Mouse (Mus musculus): ENCODE data around the gene Mroh3. TPM values are rescaled to one million over a fixed set of nuclear protein-coding genes. Genes with fewer than 3 reads are reported as not detected.

Mroh3 gene
- total RNA-seq, 4 experiments from 2014 or later = not detected

Other genes with a start within 250 kb of the Mroh3 start
- gene Igfn1, start 206.5 kb downstream of the Mroh3 start, total RNA-seq (2022) = under 1 TPM; 0.05 to 0.16 (median 0.10) TPM
- 10 to 100 TPM; 12.6 to 21.0 (median 17.3) TPM for gene Tmem9, start 204.7 kb downstream of the Mroh3 start, total RNA-seq (2022)
- not detected for gene Ascl5, start 162.0 kb downstream of the Mroh3 start, total RNA-seq (2022)
- gene Cacna1s, start 160.1 kb downstream of the Mroh3 start, total RNA-seq (2022) = 10 to 100 TPM; 15.3 to 19.4 (median 18.4) TPM
- gene Kif21b, start 81.4 kb downstream of the Mroh3 start, total RNA-seq (2022) = 1 to 10 TPM in 1 of 4 experiments, under 1 TPM in 3; 0.57 to 1.3 (median 0.67) TPM
- gene Inava, start 21.4 kb upstream of the Mroh3 start, total RNA-seq (2022) = not detected
- gene Gpr25, start 48.0 kb upstream of the Mroh3 start, total RNA-seq (2022) = not detected
- gene Camsap2, start 133.3 kb upstream of the Mroh3 start, total RNA-seq (2022) = 10 to 100 TPM; 17.7 to 24.0 (median 19.5) TPM
- gene Ddx59, start 202.4 kb upstream of the Mroh3 start, total RNA-seq (2022) = 10 to 100 TPM; 12.5 to 13.7 (median 13.0) TPM

All from heart, adult 8-10 months (tissue).